Mouse (Mus musculus) MEL (cell line): ENCODE measurements around the gene Elfn2. TPM values are rescaled to one million over a fixed set of nuclear protein-coding genes. Genes with fewer than 3 reads are reported as not detected.

Experiments
- DNase-seq: peaks from one replicate; pipeline ENCODE4 v3.0.0; 2011; ENCODE audit warnings: low read depth, low spot score
- H3K27ac ChIP-seq: 2 replicates; pipeline ENCODE4 v1.5.1; 2012; ENCODE audit warnings: low read depth, mild to moderate bottlenecking, control low read depth, low read length, moderate library complexity; ENCODE audit not compliant: control insufficient read depth
- H3K27me3 ChIP-seq, 2 experiments: fragments of 150-350 bp in 1 of 2; sonication (generic) in 1 of 2; 2 replicates each; pipeline ENCODE4 v1.6.1; 2012; ENCODE audit warnings: low read length in 2 of 2, mild to moderate bottlenecking in 2 of 2, improper control_type of control experiment in 1 of 2, moderate library complexity in 1 of 2; ENCODE audit not compliant: insufficient read depth in 2 of 2, control insufficient read depth in 1 of 2
- H3K36me3 ChIP-seq, 2 experiments: 2 replicates each; pipeline ENCODE4 v1.6.1; 2012 to 2014; ENCODE audit warnings: low read length in 2 of 2, improper control_type of control experiment in 1 of 2, inconsistent platforms in 1 of 2, mild to moderate bottlenecking in 1 of 2; ENCODE audit not compliant: insufficient read depth in 2 of 2, control insufficient read depth in 1 of 2
- H3K4me1 ChIP-seq, 2 experiments: fragments of 150-350 bp in 1 of 2; sonication (generic) in 1 of 2; 2 replicates each; pipeline ENCODE4 v1.6.1; 2012; ENCODE audit warnings: low read length in 2 of 2, improper control_type of control experiment in 1 of 2, mild to moderate bottlenecking in 1 of 2; ENCODE audit not compliant: insufficient read depth in 2 of 2, control insufficient read depth in 1 of 2
- H3K4me3 ChIP-seq, 2 experiments: fragments of 150-350 bp in 1 of 2; sonication (generic) in 1 of 2; 2 replicates each; pipeline ENCODE4 v1.5.1; 2012; ENCODE audit warnings: low read depth in 2 of 2, low read length in 2 of 2, mild to moderate bottlenecking in 2 of 2, moderate library complexity in 2 of 2, control low read depth in 1 of 2, improper control_type of control experiment in 1 of 2; ENCODE audit not compliant: control insufficient read depth in 1 of 2, insufficient read depth in 1 of 2
- H3K79me2 ChIP-seq: 2 replicates; pipeline ENCODE4 v1.6.1; 2012; ENCODE audit warnings: mild to moderate bottlenecking, low read length, moderate library complexity; ENCODE audit not compliant: control insufficient read depth, poor library complexity, insufficient read depth
- H3K9ac ChIP-seq: 2 replicates; pipeline ENCODE4 v1.6.1; 2012; ENCODE audit warnings: low read depth, mild to moderate bottlenecking, control low read depth, low read length, moderate library complexity; ENCODE audit not compliant: control insufficient read depth, poor library complexity, severe bottlenecking
- H3K9me3 ChIP-seq: fragments of 150-350 bp; sonication (generic); replicated peaks from 2 replicates; pipeline ENCODE4 v1.6.1; 2012; ENCODE audit warnings: mild to moderate bottlenecking, low read length, improper control_type of control experiment, moderate library complexity; ENCODE audit not compliant: insufficient read depth
- BHLHE40 ChIP-seq: IDR thresholded peaks from 2 replicates; pipeline ENCODE4 v1.6.1; 2012; ENCODE audit warnings: low read depth, mild to moderate bottlenecking, inconsistent platforms, low read length, improper control_type of control experiment, borderline replicate concordance
- CHD2 ChIP-seq: IDR thresholded peaks from 2 replicates; pipeline ENCODE4 v1.6.1; 2011; ENCODE audit warnings: low read length, improper control_type of control experiment
- CTCF ChIP-seq, 3 experiments: IDR thresholded peaks in 2 of 3; conservative IDR thresholded peaks in 1 of 3; 2 replicates each; pipeline ENCODE4 v1.5.1; 2011 to 2012; ENCODE audit warnings: low read length in 3 of 3, low read depth in 2 of 3, mild to moderate bottlenecking in 2 of 3, improper control_type of control experiment in 1 of 3, inconsistent platforms in 1 of 3, mixed read lengths in 1 of 3, moderate library complexity in 1 of 3; ENCODE audit not compliant: control insufficient read depth in 1 of 3, insufficient read depth in 1 of 3, poor library complexity in 1 of 3, severe bottlenecking in 1 of 3
- E2F4 ChIP-seq: IDR thresholded peaks from 2 replicates; pipeline ENCODE4 v1.6.1; 2011; ENCODE audit warnings: low read depth, low read length, improper control_type of control experiment, borderline replicate concordance
- ELF1 ChIP-seq: IDR thresholded peaks from 2 replicates; pipeline ENCODE4 v1.6.1; 2014; ENCODE audit warnings: low read depth, mild to moderate bottlenecking, inconsistent platforms, low read length, improper control_type of control experiment, moderate library complexity
- EP300 ChIP-seq, 2 experiments: IDR thresholded peaks; 2 replicates each; pipeline ENCODE4 v1.6.1; 2011; ENCODE audit warnings: improper control_type of control experiment in 2 of 2, low read length in 2 of 2, low read depth in 1 of 2, mild to moderate bottlenecking in 1 of 2
- ETS1 ChIP-seq: IDR thresholded peaks from 2 replicates; pipeline ENCODE4 v1.6.1; 2012; ENCODE audit warnings: low read depth, mild to moderate bottlenecking, inconsistent platforms, low read length, improper control_type of control experiment, moderate library complexity
- GABPA ChIP-seq: IDR thresholded peaks from 2 replicates; pipeline ENCODE4 v1.6.1; 2012; ENCODE audit warnings: low read depth, mild to moderate bottlenecking, inconsistent platforms, low read length, improper control_type of control experiment, moderate library complexity
- GATA1 ChIP-seq: IDR thresholded peaks from 2 replicates; pipeline ENCODE4 v1.6.1; 2011; ENCODE audit warnings: low read depth, low read length, improper control_type of control experiment
- KAT2A ChIP-seq: conservative IDR thresholded peaks from 2 replicates; pipeline ENCODE4 v1.6.1; 2012; ENCODE audit warnings: low read depth, low read length, improper control_type of control experiment, inconsistent platforms
- MAFK ChIP-seq: IDR thresholded peaks from 2 replicates; pipeline ENCODE4 v1.6.1; 2011; ENCODE audit warnings: low read depth, mild to moderate bottlenecking, low read length, improper control_type of control experiment, borderline replicate concordance
- MAX ChIP-seq: IDR thresholded peaks from 2 replicates; pipeline ENCODE4 v1.6.1; 2011; ENCODE audit warnings: low read length, improper control_type of control experiment
- MAZ ChIP-seq: IDR thresholded peaks from 2 replicates; pipeline ENCODE4 v1.6.1; 2012; ENCODE audit warnings: low read depth, mild to moderate bottlenecking, inconsistent platforms, low read length, improper control_type of control experiment
- MEF2A ChIP-seq: IDR thresholded peaks from 2 replicates; pipeline ENCODE4 v1.6.1; 2014; ENCODE audit warnings: low read depth, mild to moderate bottlenecking, inconsistent platforms, low read length, improper control_type of control experiment; ENCODE audit not compliant: poor library complexity, insufficient replicate concordance, severe bottlenecking; ENCODE audit errors: extremely low read depth
- MXI1 ChIP-seq: IDR thresholded peaks from 2 replicates; pipeline ENCODE4 v1.6.1; 2011; ENCODE audit warnings: mild to moderate bottlenecking, low read depth, low read length, improper control_type of control experiment
- MYC ChIP-seq: IDR thresholded peaks from 2 replicates; pipeline ENCODE4 v1.6.1; 2011; ENCODE audit warnings: low read depth, mild to moderate bottlenecking, low read length, improper control_type of control experiment, moderate library complexity
- NELFE ChIP-seq: IDR thresholded peaks from 2 replicates; pipeline ENCODE4 v1.6.1; 2011; ENCODE audit warnings: low read depth, low read length, improper control_type of control experiment
- POLR2AphosphoS2 ChIP-seq: IDR thresholded peaks from 2 replicates; pipeline ENCODE4 v1.6.1; 2011; ENCODE audit warnings: low read length, improper control_type of control experiment
- POLR2AphosphoS5 ChIP-seq: IDR thresholded peaks from 2 replicates; pipeline ENCODE4 v1.6.1; 2012; ENCODE audit warnings: low read depth, borderline replicate concordance, mild to moderate bottlenecking, inconsistent platforms, low read length, moderate library complexity, mixed read lengths
- RAD21 ChIP-seq: IDR thresholded peaks from 2 replicates; pipeline ENCODE4 v1.6.1; 2011; ENCODE audit warnings: mild to moderate bottlenecking, low read depth, low read length, improper control_type of control experiment
- RCOR1 ChIP-seq: IDR thresholded peaks from 2 replicates; pipeline ENCODE4 v1.6.1; 2012; ENCODE audit warnings: low read depth, mild to moderate bottlenecking, inconsistent platforms, low read length, improper control_type of control experiment
- SIN3A ChIP-seq: IDR thresholded peaks from 2 replicates; pipeline ENCODE4 v1.6.1; 2012; ENCODE audit warnings: low read length, improper control_type of control experiment, inconsistent platforms
- SMC3 ChIP-seq: IDR thresholded peaks from 2 replicates; pipeline ENCODE4 v1.6.1; 2011; ENCODE audit warnings: low read depth, low read length, improper control_type of control experiment
- TAL1 ChIP-seq: IDR thresholded peaks from 2 replicates; pipeline ENCODE4 v1.6.1; 2012; ENCODE audit warnings: mild to moderate bottlenecking, inconsistent platforms, low read length, moderate library complexity, mixed read lengths
- TBP ChIP-seq: IDR thresholded peaks from 2 replicates; pipeline ENCODE4 v1.8.0; 2011; ENCODE audit warnings: low read depth, low read length, improper control_type of control experiment
- UBTF ChIP-seq: IDR thresholded peaks from 2 replicates; pipeline ENCODE4 v1.6.1; 2012; ENCODE audit warnings: low read depth, mild to moderate bottlenecking, inconsistent platforms, low read length, improper control_type of control experiment, moderate library complexity, borderline replicate concordance; ENCODE audit not compliant: insufficient read depth
- USF1 ChIP-seq: IDR thresholded peaks from 2 replicates; pipeline ENCODE4 v1.6.1; 2014; ENCODE audit warnings: low read depth, mild to moderate bottlenecking, inconsistent platforms, low read length, improper control_type of control experiment, moderate library complexity
- USF2 ChIP-seq, 2 experiments: IDR thresholded peaks; 2 replicates each; pipeline ENCODE4 v1.6.1; 2011 to 2012; ENCODE audit warnings: improper control_type of control experiment in 2 of 2, low read length in 2 of 2, borderline replicate concordance in 1 of 2, inconsistent platforms in 1 of 2, low read depth in 1 of 2, mild to moderate bottlenecking in 1 of 2; ENCODE audit not compliant: insufficient read depth in 1 of 2
- ZC3H11A ChIP-seq: IDR thresholded peaks from 2 replicates; pipeline ENCODE4 v1.6.1; 2012; ENCODE audit warnings: low read depth, mild to moderate bottlenecking, inconsistent platforms, low read length, improper control_type of control experiment
- ZKSCAN1 ChIP-seq: IDR thresholded peaks from 2 replicates; pipeline ENCODE4 v1.6.1; 2012; ENCODE audit warnings: low read depth, mild to moderate bottlenecking, inconsistent platforms, low read length, improper control_type of control experiment, moderate library complexity
- ZMIZ1 ChIP-seq: IDR thresholded peaks from 2 replicates; pipeline ENCODE4 v1.6.1; 2012; ENCODE audit warnings: low read depth, mild to moderate bottlenecking, inconsistent platforms, low read length, improper control_type of control experiment, moderate library complexity
- ZNF384 ChIP-seq: IDR thresholded peaks from 2 replicates; pipeline ENCODE4 v1.6.1; 2012; ENCODE audit warnings: low read depth, mild to moderate bottlenecking, inconsistent platforms, low read length, improper control_type of control experiment
- polyA plus RNA-seq, 2 experiments: library from polyadenylated mRNA; stranded (reverse) in 1 of 2; unstranded in 1 of 2; fragments of >175 nt in 1 of 2; fragments of >200 nt in 1 of 2; gene quantifications; 2 replicates each; pipeline versions ENCODE4 v1.2.1 to v1.2.4; 2012; ENCODE audit warnings: low replicate concordance in 2 of 2, low read depth in 1 of 2; ENCODE audit not compliant: insufficient read length in 2 of 2, insufficient read depth in 1 of 2, missing spikeins in 1 of 2
- total RNA-seq: library from RNA; depleted of rRNA; stranded (reverse); fragments of 300-350 nt; gene quantifications from 2 replicates; pipeline ENCODE4 v1.2.3, GENCODE M21; 2012

Elfn2 gene
- total and polyA plus RNA-seq, 3 experiments: 0.04 to 0.15 TPM; not detected in 1

GRCm38 (mm10) chr15:78730315-78731049 is 11.9 kb upstream of the Elfn2 start:
- DNase-seq: no peak
- H3K27me3 ChIP-seq: peaks cover 0 to 5% of the 10 kb centered on the region in 2 experiments; a peak in 2 of 4 replicates

GRCm38 (mm10) chr15:78726697-78727096 is 8.1 kb upstream of the Elfn2 start:
- Histone ChIP-seq H3K4me3 (no peak overlapping the region), H3K27me3 (peaks cover 0 to 2% of the 10 kb centered on the region in 2 experiments; a peak in 1 of 4 replicates), H3K36me3 (no peaks in the 10 kb centered on the region), H3K4me1 (no peaks in the 10 kb centered on the region), H3K27ac (no peak overlapping the region), H3K9ac (no peak overlapping the region), H3K79me2 (no peaks in the 10 kb centered on the region), H3K9me3 (no peaks in the 10 kb centered on the region)
- TF ChIP-seq EP300 (IDR thresholded peaks at IDR 0.05; ENCODE audit: low read depth in 1 of 2, low read length in 2 of 2) (no peak), ELF1 (no peak), MEF2A (no peak), NELFE (no peak), CHD2 (no peak), ZC3H11A (no peak), BHLHE40 (no peak), UBTF (no peak), SMC3 (no peak), GATA1 (no peak), POLR2AphosphoS5 (no peak), MAFK (no peak), GABPA (no peak), MAX (no peak), SIN3A (no peak), MYC (no peak), KAT2A (no peak), TBP (no peak), E2F4 (no peak), ZKSCAN1 (no peak)
- no peak for DNase-seq

More at GRCm38 (mm10) chr15:78730315-78731049, 11.9 kb upstream of the Elfn2 start:
- TF ChIP-seq MAZ (no peak), SMC3 (no peak), TAL1 (no peak), POLR2AphosphoS2 (no peak), USF1 (no peak), ETS1 (no peak), RAD21 (no peak), MXI1 (no peak), MEF2A (no peak), CHD2 (no peak), SIN3A (no peak), ELF1 (no peak), USF2 (IDR thresholded peaks at IDR 0.05; ENCODE audit: borderline replicate concordance in 1 of 2, insufficient read depth in 1 of 2, low read depth in 1 of 2, low read length in 2 of 2) (no peak), MAX (no peak), ZNF384 (no peak), CTCF (IDR thresholded peaks at IDR 0.05 in 2 of 3, conservative IDR thresholded peaks at IDR 0.05 in 1 of 3; ENCODE audit: control insufficient read depth in 1 of 3, insufficient read depth in 1 of 3, low read depth in 2 of 3, low read length in 3 of 3, poor library complexity in 1 of 3, severe bottlenecking in 1 of 3) (no peak), RCOR1 (no peak), ZMIZ1 (no peak), ZC3H11A (no peak), MAFK (no peak)
- no peaks in the 10 kb centered on the region for H3K36me3 ChIP-seq
- H3K4me1 ChIP-seq: no peaks in the 10 kb centered on the region
- H3K4me3 ChIP-seq: no peak overlapping the region
- H3K9ac ChIP-seq: no peak overlapping the region
- H3K79me2 ChIP-seq: no peaks in the 10 kb centered on the region
- no peak overlapping the region for H3K27ac ChIP-seq
- no peaks in the 10 kb centered on the region for H3K9me3 ChIP-seq
